Mouse (Mus musculus): Measurements from ENCODE around the gene Angptl3.

GRCm38 (mm10) chr4:99048581-99048980, 17.8 kb downstream of the Angptl3 start:
- TF ChIP-seq CTCF (IDR thresholded peaks at IDR 0.05) (no peak), EP300 (IDR thresholded peaks at IDR 0.05) (no peak)
